Mouse (Mus musculus): ENCODE results near the gene Map3k19.

The Map3k19 gene

DNA sequence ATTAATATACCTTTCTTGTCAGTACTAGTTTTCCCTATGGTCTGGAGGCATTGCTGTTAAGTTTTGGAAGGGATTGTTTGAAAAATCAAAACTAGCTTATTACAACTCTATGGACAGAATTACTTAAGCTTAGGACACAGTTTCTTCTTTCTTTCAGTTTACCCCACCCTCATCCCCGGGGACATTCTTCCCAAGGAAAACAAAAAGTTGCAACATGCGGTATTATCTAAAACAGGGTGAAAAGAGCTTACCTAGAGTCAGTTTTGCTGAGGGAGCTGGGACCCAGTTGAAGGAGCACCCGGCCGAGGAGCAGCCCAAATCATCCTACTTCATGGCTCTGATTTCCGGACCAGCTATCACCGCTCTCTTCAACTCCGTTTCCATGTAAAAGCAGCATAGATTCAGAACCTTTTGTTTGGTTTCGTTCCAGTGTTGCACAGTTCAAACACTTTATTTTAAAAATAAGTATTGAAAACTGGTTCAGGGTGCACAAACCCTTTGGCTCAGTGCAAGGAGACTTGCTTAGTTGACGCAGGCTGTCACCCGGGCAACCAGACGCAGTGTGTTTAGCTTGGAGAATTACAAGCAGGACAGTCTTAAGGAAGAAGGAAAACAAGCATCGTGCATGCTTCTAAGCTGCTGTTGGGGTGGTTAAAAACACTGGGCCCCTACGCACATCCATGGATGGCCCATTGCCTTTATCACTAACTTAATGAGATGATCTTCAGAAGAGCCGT, at the start of gene Map3k19:
Gene Map3k19 (minus strand): TSS at position 546 of the 737 bp plus-strand sequence.
- no peak for DNase-seq

DNA sequence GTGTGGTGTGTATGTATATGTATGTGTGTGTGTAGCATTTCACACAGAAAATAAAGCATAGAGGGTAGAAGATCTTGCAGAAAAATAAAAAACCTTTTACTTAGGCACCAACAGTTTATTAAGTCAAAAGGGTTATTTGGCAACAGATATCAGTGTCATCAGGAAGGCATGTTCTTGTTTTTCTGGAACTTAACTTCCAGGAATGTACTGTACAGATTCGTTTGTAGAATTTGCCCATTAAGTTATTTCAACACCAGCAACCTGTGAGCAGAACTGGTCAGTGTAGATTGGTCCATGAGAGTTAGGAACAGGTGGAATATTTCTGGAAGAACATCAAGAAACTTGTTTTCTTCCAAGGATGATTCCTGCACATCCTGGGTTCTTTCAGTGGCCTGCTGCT, 44.6 kb upstream of the Map3k19 start:
- no peak for DNase-seq

DNA sequence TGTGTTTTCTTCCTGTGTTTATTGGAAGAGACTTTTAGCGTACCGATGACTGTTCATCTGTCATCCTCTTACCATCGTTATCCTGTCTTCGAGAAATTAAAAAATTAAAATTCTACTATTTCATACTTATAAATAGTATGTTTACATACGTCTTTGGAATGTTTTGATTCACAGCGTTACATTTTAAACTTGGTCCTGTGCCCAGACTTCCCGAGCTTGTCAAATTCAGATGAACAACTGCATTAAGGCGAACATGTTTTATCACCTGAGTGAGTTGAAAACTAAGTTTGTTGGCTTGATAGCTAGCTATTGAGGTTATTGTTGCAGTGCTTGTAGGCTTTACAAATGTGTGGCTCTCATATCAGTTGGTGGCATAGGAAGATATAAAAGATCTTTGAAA, 14.4 kb upstream of the Map3k19 start:
- peak; percentile 9 to 10 for DNase-seq

GRCm38 (mm10) chr1:127868300-127869261, 13.8 kb upstream of the Map3k19 start, which contains the start of gene Rab3gap1:
Gene Rab3gap1, plus strand, starts transcription at chr1:127868773.
- peak; percentile 92 for DNase-seq

DNA sequence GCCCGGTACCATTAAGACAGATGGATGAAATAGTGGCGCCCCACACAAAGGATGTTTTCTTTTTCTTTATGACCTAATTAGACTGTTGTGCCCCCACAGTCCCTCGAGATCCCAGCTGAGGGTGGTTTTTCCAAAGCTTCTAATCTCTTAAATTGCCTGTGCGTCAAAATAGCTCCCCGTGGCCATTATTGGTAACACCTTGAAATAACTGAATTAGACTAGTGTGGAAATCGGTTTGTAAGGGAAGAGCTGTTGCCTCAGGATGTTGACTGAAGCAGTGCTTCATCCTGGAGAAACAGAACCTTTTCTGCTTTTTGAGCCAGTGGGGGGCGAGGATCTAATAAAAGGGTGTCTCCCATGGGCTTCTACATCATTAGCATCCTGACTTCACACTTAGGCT, 9.0 kb upstream of the Map3k19 start:
- no peak for DNase-seq

GRCm38 (mm10) chr1:127861900-127862299, 7.1 kb upstream of the Map3k19 start:
- DNase-seq, result no peak

- DNase-seq, result no peak
Observed at GRCm38 (mm10) chr1:127860492-127860891, 5.7 kb upstream of the Map3k19 start.

GRCm38 (mm10) chr1:127859799-127860400, 5.1 kb upstream of the Map3k19 start:
- DNase-seq, result no peak

GRCm38 (mm10) chr1:127858945-127859648, 4.3 kb upstream of the Map3k19 start:
- DNase-seq, result no peak

DNA sequence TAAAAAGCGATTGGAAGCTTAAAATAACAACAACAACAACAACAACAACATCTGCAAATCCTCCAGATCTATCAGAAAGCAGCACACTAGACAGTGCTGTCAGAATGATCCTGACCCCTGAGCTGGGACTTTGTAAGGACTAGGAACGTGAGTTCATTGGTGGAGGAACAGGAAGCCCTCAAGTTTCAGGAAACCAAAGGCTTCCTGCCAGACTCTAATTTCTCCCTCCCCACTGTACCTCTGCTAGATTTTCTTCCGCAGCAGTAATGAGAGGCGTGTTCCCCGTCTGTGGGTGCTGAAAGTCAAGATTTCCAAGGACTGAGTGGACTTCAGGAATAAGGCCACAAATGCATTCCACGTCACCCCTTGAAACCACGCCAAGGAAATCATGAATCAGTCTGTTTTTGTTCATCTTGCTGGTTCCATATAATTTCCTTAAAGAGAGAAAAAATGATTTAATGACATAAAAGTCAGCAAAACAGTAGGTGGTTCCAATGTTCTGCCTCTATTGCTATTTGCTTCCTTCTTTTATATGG, 4.7 kb downstream of the Map3k19 start:
- DNase-seq, result no peak

DNA sequence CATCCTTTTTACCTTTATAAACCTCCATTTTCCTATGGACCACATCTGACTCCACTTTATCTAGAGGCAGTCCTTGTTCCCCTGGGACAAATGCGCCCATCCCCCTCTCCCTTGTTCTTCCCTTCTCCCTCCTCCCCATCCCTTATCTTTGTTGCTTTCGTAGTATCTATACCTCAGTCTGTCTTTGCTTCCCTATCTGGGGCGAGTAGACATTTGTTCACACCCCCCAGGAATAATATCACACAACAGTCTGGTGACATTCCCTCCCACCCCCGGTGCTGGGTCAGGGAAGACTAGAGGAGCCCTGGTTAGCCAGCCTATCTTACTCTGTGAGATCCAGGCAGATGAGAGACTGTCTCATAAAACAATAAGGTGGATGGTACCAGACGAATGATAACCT, 9.4 kb downstream of the Map3k19 start:
- DNase-seq, result no peak

DNA sequence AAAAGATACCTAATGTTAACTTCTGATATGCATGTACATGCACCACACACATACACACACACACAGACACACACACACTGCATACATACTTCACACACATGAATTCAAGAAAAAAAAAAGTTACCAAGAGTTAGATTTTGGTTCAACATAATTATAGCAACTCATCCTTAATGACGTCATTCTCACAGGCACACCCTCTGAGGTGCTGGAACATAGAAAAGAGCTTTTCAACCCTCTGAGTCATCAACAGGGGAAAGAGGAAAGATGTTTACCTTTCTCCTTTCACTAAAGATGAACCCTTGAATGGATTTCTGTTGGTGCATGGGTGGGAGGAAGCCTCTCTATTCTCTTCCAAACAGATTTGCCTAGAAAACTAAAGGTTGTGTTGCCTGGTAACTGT, 16.2 kb downstream of the Map3k19 start:
- no peak for DNase-seq

- no peak for DNase-seq
Observed at GRCm38 (mm10) chr1:127836619-127837018, 18.2 kb downstream of the Map3k19 start.

DNA sequence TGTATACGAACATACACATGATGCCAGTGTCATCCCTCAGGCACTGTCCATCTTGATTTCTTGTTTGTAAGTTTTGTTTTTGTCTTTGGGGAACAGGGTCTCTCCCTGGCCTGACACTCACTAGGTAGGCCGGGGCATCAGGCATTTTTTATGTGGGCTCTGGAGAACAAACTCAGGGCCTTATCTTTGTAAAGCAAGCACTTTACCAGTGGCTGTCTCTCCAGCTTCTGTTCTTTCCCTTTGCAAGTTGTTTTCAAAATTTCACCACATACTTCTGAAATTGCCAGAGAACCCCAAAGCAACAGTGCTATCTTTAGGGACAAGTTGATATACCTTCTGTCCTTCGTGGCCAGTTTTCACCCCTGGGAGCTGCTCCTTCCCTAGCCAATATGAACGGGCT, 20.6 kb downstream of the Map3k19 start:
- no peak for DNase-seq

DNA sequence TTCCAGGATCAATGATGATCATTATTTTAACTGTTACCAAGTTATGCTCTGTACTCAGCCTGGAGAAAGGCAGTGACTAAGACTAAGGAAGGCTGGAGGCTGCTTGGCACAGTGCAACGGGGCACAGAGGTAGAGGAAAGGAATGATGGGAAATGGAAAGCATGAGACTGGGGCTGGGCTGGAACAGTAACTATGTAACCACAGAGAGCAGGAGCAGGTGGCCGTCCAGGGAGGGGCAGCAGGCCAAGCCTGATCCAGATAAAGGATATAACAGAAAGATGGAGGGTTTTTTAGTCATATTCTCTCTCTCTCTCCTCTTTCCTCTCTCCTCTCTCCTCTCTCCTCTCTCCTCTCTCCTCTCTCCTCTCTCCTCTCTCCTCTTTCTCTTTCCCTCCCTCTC, 21.1 kb downstream of the Map3k19 start:
- no peak for DNase-seq

DNA sequence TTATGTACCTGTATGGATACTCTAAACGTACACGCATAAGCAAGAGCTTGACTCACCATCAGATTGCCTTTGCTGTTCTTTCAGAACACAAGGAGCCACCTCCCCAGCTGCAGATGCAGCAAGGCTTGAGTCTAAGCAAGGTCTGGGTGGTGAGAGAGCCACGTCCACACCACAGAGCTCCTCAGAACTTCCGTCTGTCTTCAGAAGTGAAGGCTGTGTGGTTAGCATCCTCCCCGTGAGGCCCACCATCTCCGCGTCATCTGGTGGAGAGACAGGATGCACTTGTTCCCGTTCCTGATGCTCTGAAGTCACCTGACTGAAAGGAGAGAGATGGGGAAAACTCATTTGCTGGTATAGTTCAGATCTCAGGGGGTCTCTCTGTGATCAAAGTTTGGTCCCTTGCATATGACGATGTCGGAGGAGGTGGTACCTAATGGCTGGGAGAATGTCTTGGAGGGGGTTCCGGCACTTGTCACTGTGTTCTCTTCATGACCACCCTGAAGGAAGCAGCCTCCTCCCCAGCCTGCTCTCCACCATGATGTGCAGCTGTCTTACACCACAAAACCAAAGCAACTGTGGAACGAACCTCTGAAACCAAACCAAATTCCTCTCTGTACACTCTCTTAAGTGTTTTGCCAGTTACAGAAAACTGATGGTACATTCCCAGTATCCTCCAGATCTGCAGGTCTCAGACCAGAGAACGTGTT, 24.5 kb downstream of the Map3k19 start:
- DNase-seq, result no peak

- peak; percentile 11 to 21 for DNase-seq
Observed at GRCm38 (mm10) chr1:127827325-127827724, 27.5 kb downstream of the Map3k19 start.

- DNase-seq, result no peak
Observed at GRCm38 (mm10) chr1:127816381-127816780, 38.5 kb downstream of the Map3k19 start.

DNA sequence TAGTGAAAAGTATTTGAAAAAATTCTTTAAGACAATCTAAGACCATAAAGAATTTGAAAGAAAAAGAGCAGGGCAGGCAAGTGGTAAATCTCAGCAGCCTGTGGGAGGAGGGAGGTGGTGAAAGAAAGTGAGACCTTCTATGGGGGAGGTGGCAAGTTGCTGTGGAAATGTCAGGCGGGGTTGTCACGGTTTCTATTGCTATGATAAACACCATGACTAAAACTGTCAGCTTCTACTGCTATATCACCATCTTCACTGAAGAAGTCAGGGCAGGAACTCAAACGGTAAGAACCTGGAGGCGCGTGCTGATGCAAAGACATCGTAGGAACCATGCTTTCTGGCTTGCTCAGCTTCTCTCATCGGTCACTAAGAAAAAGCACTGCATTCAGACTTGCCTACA, 41.9 kb downstream of the Map3k19 start:
- DNase-seq, result no peak

- no peak for DNase-seq
Observed at GRCm38 (mm10) chr1:127808671-127809070, 46.2 kb downstream of the Map3k19 start.

GRCm38 (mm10) chr1:127802916-127803315, 51.9 kb downstream of the Map3k19 start:
- no peak for DNase-seq

- no peak for DNase-seq
Observed at GRCm38 (mm10) chr1:127796752-127797151, 58.1 kb downstream of the Map3k19 start.

All from cerebellum, adult 18-20 months (tissue).